Mouse (Mus musculus) liver, adult 2 months (tissue): ENCODE measurements at regions not wholly inside any gene's neighbourhood (a gene's known extent, or its start where the extent isn't known, plus 50 kb on each side); places are given as distances from the start of the nearest gene placed in this dataset.

ENCODE experiments used
- CTCF ChIP-seq: fragments of 200-500 bp; IDR thresholded peaks from 2 replicates; pipeline ENCODE4 v1.5.1; 2011; ENCODE audit warnings: low read depth, low read length, control low read depth
- POLR2A ChIP-seq: fragments of 200-500 bp; IDR thresholded peaks from 2 replicates; pipeline ENCODE4 v1.6.1; 2011; ENCODE audit warnings: low read length, control low read depth; ENCODE audit not compliant: insufficient read depth; ENCODE audit errors: extremely low read depth

GRCm38 (mm10) chr14:67170801-67171200 is 1161.8 kb upstream of the Gulo start:
- no peak for TF ChIP-seq CTCF
- TF ChIP-seq POLR2A: no peak
